Mouse (Mus musculus): ENCODE measurements at regions not wholly inside any gene's neighbourhood (a gene's known extent, or its start where the extent isn't known, plus 50 kb on each side); places are given as distances from the start of the nearest gene placed in this dataset.
"Not testable (repeated sequence)": the region's sequence is repeated elsewhere in the genome, so short reads cannot be mapped to it uniquely, and the experiment has no call there.

- DNase-seq (ENCODE audit: low read depth, low spot score), result no peak
Measured at GRCm38 (mm10) chr3:137217926-137218325, 122.9 kb upstream of the Emcn start.

GRCm38 (mm10) chr3:137226151-137226550 lies 114.7 kb upstream of the Emcn start:
- no peak for DNase-seq (ENCODE audit: low read depth, low spot score)

GRCm38 (mm10) chr3:137227122-137227838 lies 113.6 kb upstream of the Emcn start:
- DNase-seq (ENCODE audit: low read depth, low spot score), result no peak

GRCm38 (mm10) chr3:137228416-137228815 lies 112.5 kb upstream of the Emcn start:
- no peak for DNase-seq (ENCODE audit: low read depth, low spot score)

- no peak for DNase-seq (ENCODE audit: low read depth, low spot score)
Measured at GRCm38 (mm10) chr3:137242877-137243276, 98.0 kb upstream of the Emcn start.

GRCm38 (mm10) chr3:137263907-137264306 lies 77.0 kb upstream of the Emcn start:
- no peak for DNase-seq (ENCODE audit: low read depth, low spot score)

- DNase-seq (ENCODE audit: low read depth, low spot score), result no peak
Measured at GRCm38 (mm10) chr3:137267752-137268151, 73.1 kb upstream of the Emcn start.

GRCm38 (mm10) chr3:137275444-137275843 lies 65.4 kb upstream of the Emcn start:
- DNase-seq (ENCODE audit: low read depth, low spot score), result no peak

GRCm38 (mm10) chr3:137279284-137279683 lies 61.6 kb upstream of the Emcn start:
- DNase-seq (ENCODE audit: low read depth, low spot score), result no peak

GRCm38 (mm10) chr3:137281052-137281451 lies 59.8 kb upstream of the Emcn start:
- DNase-seq (ENCODE audit: low read depth, low spot score), result no peak

- DNase-seq (ENCODE audit: low read depth, low spot score), result not testable (repeated sequence)
Measured at GRCm38 (mm10) chr3:137287558-137287957, 53.3 kb upstream of the Emcn start.

- DNase-seq (ENCODE audit: low read depth, low spot score), result no peak
Measured at GRCm38 (mm10) chr3:137288301-137288942, 52.4 kb upstream of the Emcn start.

- DNase-seq (ENCODE audit: low read depth, low spot score), result no peak
Measured at GRCm38 (mm10) chr3:137288943-137289682, 51.8 kb upstream of the Emcn start.

GRCm38 (mm10) chr3:137289683-137289984 lies 51.2 kb upstream of the Emcn start:
- no peak for DNase-seq (ENCODE audit: low read depth, low spot score)

All from embryo, embryonic 11.5 days (tissue).